Mouse (Mus musculus): ENCODE measurements around the gene Slc35b1.

The Slc35b1 gene

DNA sequence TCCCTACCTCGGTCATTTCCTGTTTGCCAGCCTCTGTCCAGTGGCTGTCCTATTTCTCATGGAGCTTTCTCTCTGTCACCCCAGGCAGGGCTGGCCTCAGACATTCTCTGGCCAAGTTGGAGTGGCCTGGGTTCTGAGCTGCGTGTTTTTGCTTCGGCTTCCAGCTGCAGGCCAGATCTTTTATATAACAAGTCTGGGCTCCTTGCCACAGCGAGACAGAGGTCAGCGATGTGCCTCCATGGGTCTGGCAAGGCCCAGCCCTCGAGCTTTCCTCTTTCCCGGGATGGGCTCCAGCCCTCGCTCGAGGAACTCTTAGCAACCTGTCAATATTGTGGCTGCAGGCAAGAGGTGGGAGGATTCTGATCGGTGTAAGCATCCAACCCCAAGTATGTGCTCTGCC, 18.9 kb upstream of the Slc35b1 start:
- DNase-seq (ENCODE audit: low spot score in 2 of 2), result peak in 1 of 2 experiments; percentile 46

DNA sequence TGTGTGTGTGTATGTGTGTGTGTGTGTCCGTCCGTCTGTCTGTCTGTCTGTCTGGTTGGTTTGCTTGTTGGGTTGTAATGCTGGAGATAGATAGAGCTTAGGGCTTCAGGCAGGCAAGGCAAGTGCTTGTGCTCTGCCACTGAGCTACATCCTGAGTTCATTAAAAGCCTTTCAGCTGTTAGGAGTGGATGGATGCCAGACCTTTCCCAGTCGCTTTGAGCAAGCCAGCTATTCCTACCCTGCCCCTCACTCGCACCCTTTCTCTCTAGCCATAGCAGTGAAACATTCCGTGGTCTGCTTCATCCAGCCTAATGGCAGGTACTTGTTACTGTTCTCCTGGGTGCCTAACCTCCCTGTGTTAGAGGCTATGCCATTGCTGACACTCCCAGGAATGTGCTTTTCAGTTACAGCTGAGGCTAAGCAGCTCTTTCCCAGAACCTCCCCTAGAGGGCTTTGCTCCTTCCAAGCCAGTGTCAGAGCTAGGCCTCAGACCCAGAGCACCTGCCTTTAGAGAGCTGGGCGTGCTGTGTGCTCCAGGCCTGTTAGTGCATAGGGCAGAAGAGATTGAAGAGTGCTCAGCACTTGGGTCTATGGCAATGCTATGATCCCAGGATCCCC, 18.1 kb upstream of the Slc35b1 start:
- DNase-seq (ENCODE audit: low spot score in 2 of 2), result no peak

GRCm38 (mm10) chr11:95367011-95367735, 17.3 kb upstream of the Slc35b1 start:
- peak in 1 of 2 experiments; percentile 29 for DNase-seq (ENCODE audit: low spot score in 2 of 2)

GRCm38 (mm10) chr11:95368231-95368823, 16.2 kb upstream of the Slc35b1 start:
- no peak for DNase-seq (ENCODE audit: low spot score in 2 of 2)

DNA sequence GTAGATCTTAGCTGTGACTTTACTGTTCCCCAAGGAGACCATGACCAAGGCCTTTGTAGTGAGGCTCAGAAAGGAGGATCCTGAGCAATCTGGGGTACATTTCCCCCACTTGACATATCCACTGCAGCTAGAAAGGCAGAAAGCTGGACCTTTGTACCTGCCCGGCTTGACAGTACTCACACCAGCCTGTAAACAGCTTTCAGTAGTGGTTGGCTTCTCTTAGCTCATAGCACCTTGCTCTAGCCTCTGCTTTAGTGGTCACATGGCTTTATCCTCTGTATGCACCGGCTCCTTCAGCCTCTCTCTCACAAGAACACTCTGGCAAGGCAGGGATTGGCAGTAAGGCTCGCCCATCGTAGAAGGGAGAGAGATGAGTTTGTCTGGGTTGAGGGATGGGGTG, 15.6 kb upstream of the Slc35b1 start:
- no peak for DNase-seq (ENCODE audit: low spot score in 2 of 2)

DNA sequence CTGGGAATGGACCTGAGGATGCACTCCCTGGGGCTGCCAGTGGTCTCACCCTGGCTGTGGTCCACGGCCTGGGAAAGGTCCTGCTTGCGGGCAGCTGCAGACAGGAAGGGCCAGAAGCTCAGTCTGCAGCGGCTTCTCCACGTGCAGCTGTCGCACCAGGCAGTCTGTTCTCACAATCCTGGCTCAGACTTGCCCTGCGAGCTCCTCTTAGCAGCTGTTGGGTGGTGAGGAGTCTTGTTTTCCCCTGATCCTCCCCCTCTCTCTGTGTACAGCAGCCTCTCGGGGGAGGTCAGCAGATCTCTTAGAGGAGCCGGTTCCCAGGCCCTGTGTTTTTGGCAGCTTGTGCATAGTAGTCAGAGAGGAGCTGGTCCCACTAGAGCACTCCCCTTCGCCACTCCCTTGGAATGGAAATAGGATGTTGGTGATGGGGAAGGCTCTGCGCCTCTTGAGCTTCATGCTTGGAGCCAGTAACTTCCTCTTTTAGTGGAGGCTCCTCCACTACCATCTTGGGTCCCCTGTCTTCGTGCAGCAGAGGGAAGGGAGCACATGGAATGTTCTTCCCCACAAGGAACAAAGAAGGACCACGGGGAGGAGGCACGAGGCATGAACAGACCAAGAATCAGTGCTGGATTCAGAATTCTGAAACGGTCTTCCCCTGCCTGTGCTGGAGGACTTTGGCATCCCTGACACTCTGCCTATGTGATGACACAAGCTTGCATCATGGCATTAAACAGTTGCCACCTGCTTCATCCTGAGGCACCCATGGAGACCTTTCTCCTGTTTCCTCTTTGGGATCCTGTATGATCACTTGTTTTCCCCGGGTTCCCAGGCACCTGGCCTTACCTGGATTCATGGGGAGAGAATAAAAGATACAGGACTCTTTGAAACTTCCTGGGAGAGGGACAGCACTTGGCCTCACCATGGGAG, 14.3 kb upstream of the Slc35b1 start:
- DNase-seq (ENCODE audit: low spot score in 2 of 2), result peak in 1 of 2 experiments; percentile 17

DNA sequence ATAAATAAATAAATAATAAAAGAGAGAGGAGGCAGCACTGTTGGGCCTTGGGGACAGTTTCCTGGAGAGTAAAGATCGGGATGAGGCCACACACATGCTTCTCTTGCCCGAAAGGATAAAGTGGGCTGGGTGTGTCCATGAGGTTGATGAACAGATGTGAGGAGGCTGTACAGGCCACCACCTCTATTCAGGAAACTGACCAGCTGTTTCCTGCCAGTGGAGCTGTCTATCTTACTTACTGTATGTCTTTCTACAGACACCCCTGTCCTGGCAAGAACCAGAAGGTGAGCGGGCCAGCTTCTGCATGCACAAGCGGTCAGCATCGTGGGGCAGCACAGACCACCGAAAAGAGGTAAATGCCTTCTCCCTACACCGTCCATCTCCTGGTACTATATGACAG, 13.3 kb upstream of the Slc35b1 start:
- DNase-seq (ENCODE audit: low spot score in 2 of 2), result no peak

DNA sequence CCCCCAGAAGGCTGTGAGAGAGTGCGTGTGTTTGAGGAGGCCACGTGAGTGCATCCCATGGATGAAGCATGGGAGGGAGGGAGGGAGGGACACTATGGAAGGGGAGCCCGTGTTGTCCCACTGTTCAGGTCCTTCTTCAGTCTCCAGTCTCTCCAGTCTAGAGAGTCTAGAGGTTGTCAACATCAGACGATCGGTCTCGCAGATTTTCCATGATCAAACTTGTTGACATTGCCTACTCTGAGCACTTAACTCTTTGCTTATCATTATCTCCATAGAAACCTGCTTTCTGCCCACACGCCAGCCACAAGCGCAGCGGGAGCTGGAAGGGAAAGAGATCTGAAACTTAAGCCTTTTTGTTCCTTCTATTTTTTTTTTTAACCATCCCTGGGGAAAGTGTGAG, 5.6 kb upstream of the Slc35b1 start:
- DNase-seq (ENCODE audit: low spot score in 2 of 2), result no peak

GRCm38 (mm10) chr11:95379552-95379951, 4.9 kb upstream of the Slc35b1 start:
- DNase-seq (ENCODE audit: low spot score in 2 of 2), result no peak

- DNase-seq (ENCODE audit: low spot score in 2 of 2), result no peak
Observed at GRCm38 (mm10) chr11:95380711-95381110, 3.8 kb upstream of the Slc35b1 start.

- DNase-seq (ENCODE audit: low spot score in 2 of 2), result no peak
Observed at GRCm38 (mm10) chr11:95381146-95381545, 3.3 kb upstream of the Slc35b1 start.

DNA sequence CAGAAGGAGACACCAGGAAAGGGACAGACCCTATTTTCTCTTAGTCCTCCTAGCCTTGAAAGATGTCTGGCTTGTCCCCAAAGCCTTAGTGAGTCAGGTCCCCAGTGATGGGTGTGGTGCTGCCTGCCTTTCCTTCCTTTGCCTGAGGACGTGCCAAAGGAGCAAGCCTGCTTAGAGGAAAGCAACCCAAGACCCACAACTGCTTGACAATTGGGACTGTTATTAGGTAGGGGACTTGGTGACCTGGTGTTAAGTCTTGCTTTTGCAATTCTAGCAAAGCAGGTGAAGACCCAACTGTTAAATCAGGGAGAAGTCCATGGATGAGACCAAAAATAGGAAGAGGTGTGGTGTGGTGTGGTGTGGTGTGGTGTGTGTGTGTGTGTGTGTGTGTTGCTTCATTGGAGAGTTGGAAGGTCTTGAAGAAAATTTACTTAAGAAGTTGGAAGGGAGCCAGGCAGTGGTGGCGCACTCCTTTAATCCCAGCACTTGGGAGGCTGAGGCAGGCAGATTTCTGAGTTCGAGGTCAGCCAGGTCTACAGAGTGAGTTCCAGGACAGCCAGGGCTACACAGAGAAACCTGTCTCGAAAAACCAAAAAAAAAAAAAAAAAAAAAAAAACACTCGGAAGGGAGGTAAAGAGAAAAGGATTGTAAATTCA, 1.0 kb upstream of the Slc35b1 start:
- no peak for DNase-seq (ENCODE audit: low spot score in 2 of 2)

- no peak for DNase-seq (ENCODE audit: low spot score in 2 of 2)
Observed at GRCm38 (mm10) chr11:95384004-95384318, 531 bp upstream of the Slc35b1 start.

- no peak for DNase-seq (ENCODE audit: low spot score in 2 of 2)
Observed at GRCm38 (mm10) chr11:95384973-95385320, 455 bp downstream of the Slc35b1 start.

- DNase-seq (ENCODE audit: low spot score in 2 of 2), result no peak
Observed at GRCm38 (mm10) chr11:95387354-95387753, 2.9 kb downstream of the Slc35b1 start.

DNA sequence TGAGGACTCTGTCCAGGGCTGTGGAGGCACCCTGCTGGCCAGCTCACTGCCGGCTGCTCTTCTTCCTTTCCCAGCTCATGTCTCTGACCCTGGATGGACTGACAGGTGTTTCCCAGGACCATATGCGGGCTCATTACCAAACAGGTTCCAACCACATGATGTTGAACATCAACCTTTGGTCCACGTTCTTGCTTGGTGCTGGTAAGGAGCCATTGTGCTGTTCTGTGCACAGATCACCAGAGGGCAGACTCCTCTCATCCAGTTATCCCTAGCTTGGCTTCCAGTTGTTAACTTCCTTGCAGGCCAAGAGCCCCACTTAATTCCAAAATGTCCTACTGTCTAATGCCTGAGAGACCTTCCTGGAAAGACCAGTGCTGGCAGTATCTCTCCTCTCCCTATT, 4.5 kb downstream of the Slc35b1 start:
- DNase-seq (ENCODE audit: low spot score in 2 of 2), result no peak

DNA sequence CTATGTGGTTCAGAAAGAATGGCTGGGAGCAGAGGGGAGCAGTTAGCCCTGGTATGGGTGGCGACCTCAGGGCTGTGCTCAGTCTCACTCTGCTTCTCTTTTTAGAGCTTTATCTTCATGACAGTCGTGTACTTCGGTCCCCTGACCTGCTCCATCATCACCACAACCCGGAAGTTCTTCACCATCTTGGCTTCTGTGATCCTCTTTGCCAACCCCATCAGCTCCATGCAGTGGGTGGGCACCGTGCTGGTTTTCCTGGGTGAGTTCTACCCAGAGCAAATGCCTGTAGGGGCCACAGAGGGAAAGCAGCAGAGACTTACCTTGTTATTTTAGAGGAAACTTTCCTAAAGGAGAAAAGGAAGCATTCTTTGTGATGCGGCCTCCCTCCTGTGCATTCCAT, 5.9 kb downstream of the Slc35b1 start:
- DNase-seq (ENCODE audit: low spot score in 2 of 2), result no peak

DNA sequence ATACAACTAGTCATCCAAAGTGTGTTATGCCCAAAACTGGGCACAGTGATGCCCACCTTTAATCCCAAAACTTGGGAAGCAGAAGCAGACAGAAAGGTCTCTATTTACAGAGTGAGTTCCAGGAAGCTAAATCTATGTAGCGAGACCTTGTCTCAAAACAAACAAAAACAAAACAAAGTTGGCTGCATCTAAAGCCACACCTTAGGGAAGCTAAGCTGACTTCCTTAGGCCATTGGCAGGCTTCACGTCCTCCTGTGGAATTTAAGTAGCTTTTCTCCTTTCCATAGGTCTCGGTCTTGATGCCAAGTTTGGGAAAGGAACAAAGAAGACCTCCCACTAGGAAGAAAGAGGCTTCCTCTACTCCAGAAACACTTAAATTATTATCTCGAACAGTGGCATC, 6.7 kb downstream of the Slc35b1 start:
- DNase-seq (ENCODE audit: low spot score in 2 of 2), result no peak

GRCm38 (mm10) chr11:95391743-95392142, 7.3 kb downstream of the Slc35b1 start:
- no peak for DNase-seq (ENCODE audit: low spot score in 2 of 2)

- no peak for DNase-seq (ENCODE audit: low spot score in 2 of 2)
Observed at GRCm38 (mm10) chr11:95392223-95392667, 7.8 kb downstream of the Slc35b1 start.

DNA sequence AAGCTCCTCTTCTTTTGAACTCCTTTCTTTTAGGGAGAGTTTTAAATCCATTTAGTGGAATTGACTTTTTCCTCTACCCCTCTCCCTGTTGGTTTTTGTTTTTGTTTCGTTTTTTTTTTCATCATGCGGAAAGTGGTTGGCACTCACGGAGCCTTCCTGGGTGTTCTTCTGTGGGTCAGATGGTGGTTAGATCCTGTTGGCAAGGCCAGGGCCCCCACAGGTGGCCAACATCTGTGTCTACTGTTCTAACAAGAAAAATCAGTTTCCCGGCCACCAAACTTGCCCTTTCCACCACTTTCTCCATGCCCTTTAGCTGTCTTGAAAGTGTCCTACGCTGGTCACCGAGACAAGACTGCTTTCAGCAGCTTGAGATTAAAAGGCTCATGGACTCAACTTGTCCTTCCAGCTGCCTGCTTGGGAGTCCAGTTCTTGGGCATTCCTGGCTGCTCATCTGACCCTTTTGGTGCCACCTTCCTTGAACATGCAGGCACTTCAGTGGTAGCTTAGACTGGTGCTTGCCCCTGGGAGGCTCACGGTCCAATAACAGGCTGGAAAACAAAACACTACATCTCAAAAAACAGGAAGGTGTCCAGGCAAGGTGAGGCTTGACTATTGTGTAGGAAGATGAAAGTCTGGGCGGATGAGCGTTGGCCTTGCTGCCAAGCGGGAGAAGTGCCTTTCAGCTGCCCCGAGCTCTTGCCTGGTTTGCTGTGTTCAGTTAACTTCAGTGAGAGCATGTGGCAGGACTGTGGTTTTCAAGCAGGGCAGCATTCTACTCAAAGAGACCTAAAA, 8.4 kb downstream of the Slc35b1 start:
- DNase-seq (ENCODE audit: low spot score in 2 of 2), result no peak

All from spleen, postnatal 36 days (tissue).